Mouse (Mus musculus) cortical plate, adult 2 months (tissue): ENCODE measurements around the gene Akap6. TPM values are rescaled to one million over a fixed set of nuclear protein-coding genes. Genes with fewer than 3 reads are reported as not detected.
"Not testable (repeated sequence)": the region's sequence is repeated elsewhere in the genome, so short reads cannot be mapped to it uniquely, and the experiment has no call there.

Source experiments
- H3K27ac ChIP-seq: fragments of 200-500 bp; 2 replicates; pipeline ENCODE4 v1.5.1; 2012; ENCODE audit warnings: low read length, control low read depth, inconsistent platforms; ENCODE audit not compliant: insufficient read depth
- H3K4me1 ChIP-seq: fragments of 200-500 bp; 2 replicates; pipeline ENCODE4 v1.6.1; 2011; ENCODE audit warnings: low read length; ENCODE audit not compliant: control insufficient read depth, insufficient read depth
- H3K4me3 ChIP-seq: fragments of 200-500 bp; 2 replicates; pipeline ENCODE4 v1.5.1; 2011; ENCODE audit warnings: mild to moderate bottlenecking, low read length, control low read depth; ENCODE audit not compliant: insufficient read depth
- CTCF ChIP-seq: fragments of 200-500 bp; IDR thresholded peaks from 2 replicates; pipeline ENCODE4 v1.5.1; 2011; ENCODE audit warnings: mild to moderate bottlenecking, control low read depth, low read length; ENCODE audit not compliant: insufficient read depth; ENCODE audit errors: extremely low read depth
- POLR2A ChIP-seq: fragments of 200-500 bp; IDR thresholded peaks from 2 replicates; pipeline ENCODE4 v1.6.1; 2011; ENCODE audit warnings: mild to moderate bottlenecking, low read length, control low read depth; ENCODE audit not compliant: insufficient read depth; ENCODE audit errors: extremely low read depth
- polyA plus RNA-seq: library from polyadenylated mRNA; depleted of rRNA; stranded (reverse); fragments of >200 nt; gene quantifications from 2 replicates; pipeline ENCODE4 v1.2.3, GENCODE M21; 2012

Akap6 gene
- polyA plus RNA-seq, 1 experiment = 35.8 TPM

DNA sequence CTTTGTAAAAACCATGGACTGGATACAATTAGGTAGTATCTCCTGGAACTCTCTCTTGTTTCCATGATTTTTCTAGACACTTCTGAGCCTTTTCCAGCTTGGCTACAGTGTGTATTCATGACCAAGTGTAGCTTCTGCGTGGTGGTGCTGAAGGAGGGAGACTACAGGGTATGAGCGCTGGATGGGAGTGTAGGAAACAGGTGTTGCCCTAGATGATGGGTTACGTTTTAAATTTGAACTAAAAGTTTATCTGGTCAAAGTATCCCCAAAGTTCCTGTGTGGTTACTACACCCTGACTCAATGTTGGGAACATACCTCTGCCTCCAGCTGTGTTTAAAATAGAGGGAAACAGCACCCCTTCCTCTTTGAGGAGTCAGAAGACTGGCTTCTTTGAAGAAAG lies 12.2 kb downstream of the Akap6 start:
- H3K4me1 ChIP-seq = no peaks in the 10 kb centered on the region
- TF ChIP-seq CTCF = no peak
- TF ChIP-seq POLR2A = no peak
- H3K27ac ChIP-seq = no peak overlapping the region
- no peak overlapping the region for H3K4me3 ChIP-seq

- TF ChIP-seq CTCF (no peak), POLR2A (no peak)
- Histone ChIP-seq H3K4me3 (no peak overlapping the region), H3K4me1 (no peaks in the 10 kb centered on the region), H3K27ac (no peak overlapping the region)
These were observed 12.9 kb downstream of the Akap6 start for GRCm38 (mm10) chr12:52711857-52712640.

- peaks cover 5% of the 10 kb centered on the region; the same call in 1 of the 2 replicates for H3K4me1 ChIP-seq
- TF ChIP-seq CTCF (no peak), POLR2A (no peak)
- H3K27ac ChIP-seq = no peak overlapping the region
- H3K4me3 ChIP-seq = no peak overlapping the region
These were observed 19.2 kb downstream of the Akap6 start for GRCm38 (mm10) chr12:52718392-52718791.

- Histone ChIP-seq H3K27ac (peak overlapping the region; percentile 6; the same call in 1 of the 2 replicates), H3K4me1 (peaks cover 5% of the 10 kb centered on the region; the same call in 1 of the 2 replicates), H3K4me3 (no peak overlapping the region)
- TF ChIP-seq POLR2A (no peak), CTCF (no peak)
These were observed 20.0 kb downstream of the Akap6 start for GRCm38 (mm10) chr12:52719232-52719631.

GRCm38 (mm10) chr12:52719681-52720080 lies 20.5 kb downstream of the Akap6 start:
- no peak for TF ChIP-seq CTCF
- no peak for TF ChIP-seq POLR2A
- peak overlapping the region; percentile 6; the same call in 1 of the 2 replicates for H3K27ac ChIP-seq
- H3K4me3 ChIP-seq = no peak overlapping the region
- peaks cover 5% of the 10 kb centered on the region; the same call in 1 of the 2 replicates for H3K4me1 ChIP-seq

DNA sequence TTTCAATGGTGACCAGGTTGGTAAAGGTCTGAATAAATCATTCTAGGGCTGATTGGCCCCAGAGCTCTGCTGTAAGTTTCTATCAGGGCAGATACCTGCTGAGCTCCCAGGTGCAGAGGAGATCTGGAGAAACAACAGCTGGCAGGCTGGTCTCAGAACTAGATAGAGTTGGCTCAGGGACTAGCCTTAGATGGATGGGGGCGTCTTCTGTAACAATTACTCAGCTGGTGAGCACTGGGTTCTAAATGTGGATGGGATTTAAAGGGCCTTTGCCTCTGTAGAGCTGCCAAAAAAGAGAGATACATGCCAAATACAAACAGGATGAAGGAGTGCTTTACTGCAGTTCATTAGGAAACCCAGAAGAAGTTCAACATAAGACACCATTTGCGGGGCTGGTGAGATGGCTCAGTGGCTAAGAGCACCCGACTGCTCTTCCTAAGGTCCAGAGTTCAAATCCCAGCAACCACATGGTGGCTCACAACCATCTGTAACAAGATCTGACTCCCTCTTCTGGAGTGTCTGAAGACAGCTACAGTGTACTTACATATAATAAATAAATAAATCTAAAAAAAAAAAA lies 24.9 kb downstream of the Akap6 start:
- H3K4me1 ChIP-seq, H3K4me3 ChIP-seq, H3K27ac ChIP-seq: not testable (repeated sequence)

GRCm38 (mm10) chr12:52726434-52727231 lies 27.4 kb downstream of the Akap6 start:
- no peak for TF ChIP-seq POLR2A
- no peak for TF ChIP-seq CTCF
- H3K27ac ChIP-seq = no peak overlapping the region

GRCm38 (mm10) chr12:52729396-52729795 lies 30.2 kb downstream of the Akap6 start:
- Histone ChIP-seq H3K4me3 (no peak overlapping the region), H3K4me1 (peaks cover 2% of the 10 kb centered on the region), H3K27ac (no peak overlapping the region)
- TF ChIP-seq CTCF = no peak
- no peak for TF ChIP-seq POLR2A

More at GRCm38 (mm10) chr12:52726434-52727231, 27.4 kb downstream of the Akap6 start:
- Histone ChIP-seq H3K4me3 (no peak overlapping the region), H3K4me1 (peaks cover 2% of the 10 kb centered on the region)

GRCm38 (mm10) chr12:52735161-52735560 lies 36.0 kb downstream of the Akap6 start:
- not testable (repeated sequence) for H3K4me1 ChIP-seq, H3K27ac ChIP-seq, H3K4me3 ChIP-seq
